Mouse (Mus musculus) spleen, adult 2 months (tissue): Measurements from ENCODE around the gene Gfra4.

Experiments used
- CTCF ChIP-seq: fragments of 200-500 bp; IDR thresholded peaks from 2 replicates; pipeline ENCODE4 v1.5.1; 2011; ENCODE audit warnings: mild to moderate bottlenecking, inconsistent platforms; ENCODE audit not compliant: insufficient read depth, insufficient read length, insufficient replicate concordance; ENCODE audit errors: extremely low read depth
- POLR2A ChIP-seq: fragments of 200-500 bp; IDR thresholded peaks from 2 replicates; pipeline ENCODE4 v1.6.1; 2011; ENCODE audit warnings: low read depth, low read length, inconsistent platforms

DNA sequence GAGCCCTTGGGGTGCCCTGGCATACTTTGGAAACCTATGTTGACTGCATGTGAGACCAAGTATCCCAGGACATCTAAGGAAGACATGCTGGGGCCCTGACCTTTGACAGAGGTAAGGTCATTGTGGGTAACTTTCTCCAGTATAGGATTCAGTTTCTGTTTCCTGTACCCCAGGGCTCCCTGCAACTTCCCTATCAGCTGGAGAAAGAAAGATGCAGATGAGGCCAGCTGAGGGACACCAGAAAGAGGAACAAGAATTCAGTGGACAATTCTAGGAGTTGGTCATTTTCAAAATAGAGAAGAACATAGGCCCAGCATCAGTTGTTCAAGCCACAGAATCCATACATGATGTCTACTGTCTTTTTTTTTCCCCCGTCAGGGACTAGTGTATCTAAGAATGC lies 46.7 kb upstream of the Gfra4 start:
- TF ChIP-seq CTCF = no peak
- TF ChIP-seq POLR2A = no peak
